Mouse (Mus musculus) erythroblast, embryonic 14.5 days (primary cell): ENCODE results near the gene Uqcc1. TPM values are rescaled to one million over a fixed set of nuclear protein-coding genes. Genes with fewer than 3 reads are reported as not detected.
A peak's percentile ranks its signal among the peaks of the same experiment; 100 is the strongest.

Source experiments
- H3K27me3 ChIP-seq: 2 replicates; pipeline ENCODE4 v1.6.1; 2012; ENCODE audit warnings: inconsistent platforms; ENCODE audit not compliant: control insufficient read depth
- H3K36me3 ChIP-seq: 2 replicates; pipeline ENCODE4 v1.6.1; 2012; ENCODE audit warnings: mild to moderate bottlenecking, inconsistent platforms; ENCODE audit not compliant: control insufficient read depth
- H3K4me1 ChIP-seq: 2 replicates; pipeline ENCODE4 v1.6.1; 2012; ENCODE audit warnings: inconsistent platforms; ENCODE audit not compliant: control insufficient read depth
- H3K4me3 ChIP-seq: replicated peaks from 2 replicates; pipeline ENCODE3; 2012; ENCODE audit warnings: moderate library complexity, mild to moderate bottlenecking, inconsistent platforms
- H3K9me3 ChIP-seq: 2 replicates; pipeline ENCODE4 v1.6.1; 2012; ENCODE audit warnings: low read length, inconsistent platforms, mixed read lengths; ENCODE audit not compliant: control insufficient read depth
- GATA1 ChIP-seq: IDR thresholded peaks from 2 replicates; pipeline ENCODE4 v1.6.1; 2012; ENCODE audit warnings: low read length, inconsistent platforms, mixed read lengths
- TAL1 ChIP-seq: IDR thresholded peaks from 3 replicates; pipeline ENCODE4 v1.6.1; 2012; ENCODE audit warnings: low read length, inconsistent platforms, mixed read lengths
- polyA plus RNA-seq: library from polyadenylated mRNA; stranded (reverse); fragments of >175 nt; gene quantifications from 2 replicates; pipeline ENCODE4 v1.2.3, GENCODE M21; 2012

Gene Uqcc1
- polyA plus RNA-seq = 0.09 and 0.47 TPM in 2 replicates

GRCm38 (mm10) chr2:155929531-155930442 is at the start of gene Uqcc1:
Uqcc1 (minus strand) TSS chr2:155930310.
- Histone ChIP-seq H3K4me3 (peak within 1 kb of the TSS; percentile 90), H3K36me3 (peaks cover 2% of the 10 kb centered on the region), H3K27me3 (no peaks in the 10 kb centered on the region), H3K9me3 (no peaks in the 10 kb centered on the region), H3K4me1 (peaks cover 35% of the 10 kb centered on the region)
- no peak for TF ChIP-seq TAL1
- no peak for TF ChIP-seq GATA1

- TF ChIP-seq GATA1 (no peak), TAL1 (0 out of 3 replicates have a peak, but pooled peaks have one; percentile 9)
- H3K36me3 ChIP-seq = peaks cover 84% of the 10 kb centered on the region
- H3K9me3 ChIP-seq = no peaks in the 10 kb centered on the region
- no peaks in the 10 kb centered on the region for H3K27me3 ChIP-seq
- no peak overlapping the region for H3K4me3 ChIP-seq
- H3K4me1 ChIP-seq = peaks cover 6% of the 10 kb centered on the region
Observed at GRCm38 (mm10) chr2:155979328-155979991, 49.4 kb upstream of the Uqcc1 start.

- Histone ChIP-seq H3K4me3 (no peak overlapping the region), H3K36me3 (peaks cover 80% of the 10 kb centered on the region), H3K4me1 (peaks cover 16% of the 10 kb centered on the region), H3K27me3 (no peaks in the 10 kb centered on the region), H3K9me3 (no peaks in the 10 kb centered on the region)
- no peak for TF ChIP-seq TAL1
- no peak for TF ChIP-seq GATA1
Observed at GRCm38 (mm10) chr2:155974087-155974731, 44.1 kb upstream of the Uqcc1 start.

- Histone ChIP-seq H3K4me1 (peaks cover 13% of the 10 kb centered on the region), H3K27me3 (no peaks in the 10 kb centered on the region), H3K36me3 (peaks cover 85% of the 10 kb centered on the region), H3K4me3 (no peak overlapping the region), H3K9me3 (no peaks in the 10 kb centered on the region)
- TF ChIP-seq GATA1 = no peak
- no peak for TF ChIP-seq TAL1
Observed at GRCm38 (mm10) chr2:155973348-155973747, 43.2 kb upstream of the Uqcc1 start.

GRCm38 (mm10) chr2:155962991-155963390 is 32.9 kb upstream of the Uqcc1 start:
- Histone ChIP-seq H3K4me3 (no peak overlapping the region), H3K36me3 (peaks cover 62% of the 10 kb centered on the region), H3K9me3 (no peaks in the 10 kb centered on the region), H3K27me3 (no peaks in the 10 kb centered on the region), H3K4me1 (peaks cover 7% of the 10 kb centered on the region)
- TF ChIP-seq GATA1 = no peak
- no peak for TF ChIP-seq TAL1

- Histone ChIP-seq H3K4me1 (peaks cover 17% of the 10 kb centered on the region), H3K36me3 (peaks cover 50% of the 10 kb centered on the region), H3K4me3 (no peak overlapping the region), H3K27me3 (no peaks in the 10 kb centered on the region), H3K9me3 (no peaks in the 10 kb centered on the region)
- no peak for TF ChIP-seq GATA1
- TF ChIP-seq TAL1 = no peak
Observed at GRCm38 (mm10) chr2:155961862-155962261, 31.8 kb upstream of the Uqcc1 start.

- no peak overlapping the region for H3K4me3 ChIP-seq
- H3K4me1 ChIP-seq = peaks cover 26% of the 10 kb centered on the region
- H3K27me3 ChIP-seq = peaks cover under 1% of the 10 kb centered on the region
- no peak for TF ChIP-seq GATA1
- peaks cover 34% of the 10 kb centered on the region for H3K36me3 ChIP-seq
- no peaks in the 10 kb centered on the region for H3K9me3 ChIP-seq
Observed at GRCm38 (mm10) chr2:155959981-155960380, 29.9 kb upstream of the Uqcc1 start.

- Histone ChIP-seq H3K4me1 (peaks cover 36% of the 10 kb centered on the region), H3K4me3 (peak within 1 kb of the TSS; percentile 92), H3K36me3 (peaks cover 4% of the 10 kb centered on the region), H3K9me3 (no peaks in the 10 kb centered on the region), H3K27me3 (peaks cover 18% of the 10 kb centered on the region)
- TF ChIP-seq GATA1 = no peak
- TF ChIP-seq TAL1 = no peak
Observed at GRCm38 (mm10) chr2:155956134-155957059, 26.3 kb upstream of the Uqcc1 start, which contains the start of gene Cep250. Cep250 (plus strand) TSS chr2:155956458.
